Mouse (Mus musculus) forebrain, embryonic 12.5 days (tissue): Measurements from ENCODE around the gene Ccdc81. TPM values are rescaled to one million over a fixed set of nuclear protein-coding genes. Genes with fewer than 3 reads are reported as not detected.
A peak's percentile ranks its signal among the peaks of the same experiment; 100 is the strongest.

Experiments
- ATAC-seq: fragments of 200-750 bp; cut with Nextera tagmentation; 2 replicates; pipeline ENCODE4 v1.8.0; 2017; ENCODE audit warnings: moderate TSS enrichment; ENCODE audit not compliant: low FRiP score
- H3K27ac ChIP-seq: fragments of 300-500 bp; sonication (generic); 2 replicates; pipeline ENCODE4 v1.5.1; 2016; ENCODE audit warnings: mild to moderate bottlenecking
- H3K27me3 ChIP-seq: fragments of 300-500 bp; sonication (generic); 2 replicates; pipeline ENCODE4 v1.6.1; 2016; ENCODE audit warnings: mild to moderate bottlenecking
- H3K36me3 ChIP-seq: fragments of 300-500 bp; sonication (generic); replicated peaks from 2 replicates; pipeline ENCODE4 v1.6.1; 2016; ENCODE audit warnings: mild to moderate bottlenecking
- H3K4me1 ChIP-seq: fragments of 300-500 bp; sonication (generic); 2 replicates; pipeline ENCODE4 v1.6.1; 2016
- H3K4me2 ChIP-seq: fragments of 300-500 bp; sonication (generic); 2 replicates; pipeline ENCODE4 v1.6.1; 2016; ENCODE audit warnings: mild to moderate bottlenecking, moderate library complexity
- H3K4me3 ChIP-seq: fragments of 300-500 bp; sonication (generic); replicated peaks from 2 replicates; pipeline ENCODE4 v1.5.1; 2016; ENCODE audit warnings: mild to moderate bottlenecking
- H3K9ac ChIP-seq: fragments of 300-500 bp; sonication (generic); 2 replicates; pipeline ENCODE4 v1.6.1; 2016; ENCODE audit warnings: mild to moderate bottlenecking
- H3K9me3 ChIP-seq: fragments of 300-500 bp; sonication (generic); 2 replicates; pipeline ENCODE4 v1.6.1; 2016
- WGBS: fragments of 180-500 bp; shearing (Covaris S2); methylation state at CpG from one replicate; pipeline ENCODE4 v1.1.7; 2016; 5-methylcytosine and 5-hydroxymethylcytosine counted together
- polyA plus RNA-seq: library from polyadenylated mRNA; unstranded; fragments of >200 nt; fragmentation: Nextera tagmentation; extraction: Ambion mirVana; gene quantifications from 2 replicates; pipeline ENCODE4 v1.2.1, GENCODE M21; 2016

Gene Ccdc81
- polyA plus RNA-seq, 1 experiment from 2014 or later, result 0.43 TPM

DNA sequence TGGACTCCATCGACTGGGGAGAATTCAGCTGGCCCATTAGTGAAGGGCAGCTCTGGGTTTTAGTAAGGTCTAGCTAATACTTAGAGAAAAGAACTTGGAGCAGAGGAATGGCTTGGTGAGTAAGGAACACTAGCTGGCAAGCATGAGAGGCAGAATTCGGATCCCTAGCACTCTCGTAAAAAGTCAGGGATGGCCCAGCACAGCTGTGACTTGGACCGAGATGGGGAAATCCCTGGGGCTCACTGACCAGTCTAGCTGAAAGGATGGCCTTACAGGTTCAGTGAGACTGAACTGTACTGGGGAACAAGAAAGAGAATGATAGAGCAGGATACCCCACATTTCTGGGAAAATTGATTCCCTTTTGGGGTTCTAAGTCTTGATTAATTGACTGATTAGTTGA lies 6.3 kb upstream of the Ccdc81 start:
- H3K9me3 ChIP-seq, result no peaks in the 10 kb centered on the region
- H3K36me3 ChIP-seq, result no peaks in the 10 kb centered on the region
- H3K4me3 ChIP-seq, result no peak overlapping the region
- H3K27me3 ChIP-seq, result no peaks in the 10 kb centered on the region
- H3K4me1 ChIP-seq, result no peaks in the 10 kb centered on the region
- no peak overlapping the region for H3K27ac ChIP-seq
- H3K4me2 ChIP-seq, result no peak overlapping the region
- H3K9ac ChIP-seq, result no peak overlapping the region
- WGBS, result 84% methylated on average over 4 of the region's 4 CpGs
- ATAC-seq, result no peak

DNA sequence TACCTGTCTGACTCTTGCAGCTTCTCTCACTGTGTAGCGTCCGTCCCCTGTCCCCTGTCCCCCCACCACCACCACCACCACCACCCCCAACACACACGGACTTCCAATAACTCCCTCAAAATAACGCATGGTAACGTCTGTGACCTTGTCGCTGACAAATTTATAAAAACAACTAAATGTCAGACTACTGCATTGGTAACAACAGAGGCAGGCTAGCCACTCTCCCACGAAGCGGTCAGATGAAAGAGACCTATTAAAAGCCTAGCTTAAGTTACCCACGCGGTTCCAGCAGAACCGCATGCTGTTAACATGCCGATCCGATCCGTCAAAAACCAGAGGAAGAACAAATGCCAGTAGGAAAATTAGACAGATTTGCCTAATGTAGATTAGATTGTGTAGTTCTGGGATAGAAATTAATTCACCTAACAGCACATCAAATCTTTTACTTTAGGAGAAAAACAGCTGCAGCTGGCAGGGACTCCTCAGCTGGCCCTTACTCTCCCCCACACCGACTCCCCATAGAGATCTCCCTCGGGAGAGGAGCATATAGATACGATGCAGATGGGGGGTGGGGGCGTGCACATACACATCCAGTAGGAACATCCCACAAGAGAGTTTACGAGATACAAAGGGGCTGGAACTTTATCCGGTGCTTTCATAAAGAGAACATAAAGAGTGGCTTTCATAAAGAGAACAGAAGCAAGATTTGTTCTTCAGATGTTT lies 5.6 kb upstream of the Ccdc81 start:
- Histone ChIP-seq H3K4me2 (no peak overlapping the region), H3K4me3 (no peak overlapping the region), H3K9ac (no peak overlapping the region), H3K4me1 (peaks cover under 1% of the 10 kb centered on the region; the same call in 1 of the 2 replicates), H3K27ac (no peak overlapping the region), H3K27me3 (no peaks in the 10 kb centered on the region), H3K36me3 (no peaks in the 10 kb centered on the region), H3K9me3 (no peaks in the 10 kb centered on the region)
- no peak for ATAC-seq
- WGBS, result 79% methylated on average over 20 of the region's 20 CpGs

DNA sequence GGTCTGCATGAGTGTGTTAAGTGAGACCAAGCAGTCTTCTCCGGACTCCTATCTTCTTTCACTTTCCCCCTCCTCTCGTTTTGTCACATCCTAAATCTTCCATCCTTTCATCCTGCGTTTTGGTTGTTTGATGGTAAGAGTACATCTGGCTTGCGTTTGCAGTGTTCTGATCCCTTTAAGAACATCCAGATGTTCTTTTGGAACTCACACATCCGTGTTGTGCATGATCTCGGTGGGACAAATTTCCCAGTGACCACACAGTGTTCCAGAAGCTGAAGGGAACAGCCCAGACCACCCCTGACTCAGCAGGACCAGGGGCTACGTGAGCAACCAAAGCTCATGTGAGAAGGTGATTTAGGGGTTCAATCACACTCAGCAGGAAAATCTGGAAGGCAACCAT lies 5.0 kb upstream of the Ccdc81 start:
- no peak for ATAC-seq
- Histone ChIP-seq H3K4me2 (no peak overlapping the region), H3K4me3 (no peak overlapping the region), H3K9me3 (no peaks in the 10 kb centered on the region), H3K27me3 (no peaks in the 10 kb centered on the region), H3K36me3 (no peaks in the 10 kb centered on the region), H3K27ac (no peak overlapping the region), H3K4me1 (peaks cover 6% of the 10 kb centered on the region), H3K9ac (no peak overlapping the region)
- 68% methylated on average over 7 of the region's 7 CpGs for WGBS

DNA sequence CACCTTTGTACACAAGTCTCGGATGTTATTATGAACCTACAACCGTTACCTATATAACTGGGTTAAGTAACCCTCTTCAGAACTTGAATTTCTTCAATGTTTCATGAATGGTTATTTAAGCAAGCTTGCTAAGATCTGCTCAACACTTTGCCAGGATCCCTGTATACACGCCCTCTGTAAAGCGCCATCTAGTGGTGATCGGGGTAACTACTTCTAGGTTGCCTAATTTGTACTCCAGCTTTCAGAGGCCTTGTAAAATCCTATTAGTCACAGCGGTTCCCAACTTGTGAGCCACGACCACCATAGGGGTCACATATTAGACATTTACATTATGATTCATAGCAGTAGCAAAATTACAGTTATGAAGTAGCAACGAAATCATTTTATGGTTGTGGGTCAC lies 4.5 kb upstream of the Ccdc81 start:
- WGBS, result 15% methylated on average over 8 of the region's 8 CpGs
- peak; percentile 64; the same call in 1 of the 2 replicates for ATAC-seq

DNA sequence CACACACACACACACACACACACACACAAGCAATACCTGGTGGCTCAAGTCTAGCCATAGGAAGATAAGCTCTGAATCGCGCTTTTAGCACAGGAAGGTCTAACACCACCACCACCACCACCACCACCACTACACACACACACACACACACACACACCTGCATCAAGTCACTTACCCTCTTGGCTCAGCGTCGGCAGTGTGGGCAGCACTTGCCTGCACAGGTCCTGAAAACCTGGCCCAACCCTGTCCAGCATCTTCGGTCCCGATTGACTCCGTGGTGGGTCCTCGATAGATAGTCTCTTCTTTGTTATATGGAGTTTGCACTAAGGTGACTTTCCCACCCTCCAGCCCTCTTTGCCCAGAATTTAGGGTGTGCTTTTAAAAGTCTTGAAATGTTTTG lies 422 bp downstream of the Ccdc81 start:
- Histone ChIP-seq H3K4me2 (peak overlapping the region; percentile 37; the same call in 1 of the 2 replicates), H3K4me3 (no peak overlapping the region), H3K4me1 (peaks cover 11% of the 10 kb centered on the region), H3K9me3 (no peaks in the 10 kb centered on the region), H3K9ac (no peak overlapping the region), H3K36me3 (no peaks in the 10 kb centered on the region), H3K27me3 (no peaks in the 10 kb centered on the region), H3K27ac (no peak overlapping the region)
- WGBS, result 79% methylated on average over 8 of the region's 8 CpGs
- ATAC-seq, result no peak; the same call in 1 of the 2 replicates

More for the DNA sequence above, 4.5 kb upstream of the Ccdc81 start:
- Histone ChIP-seq H3K9me3 (no peaks in the 10 kb centered on the region), H3K4me3 (no peak overlapping the region), H3K27me3 (no peaks in the 10 kb centered on the region), H3K4me1 (peaks cover 11% of the 10 kb centered on the region), H3K4me2 (no peak overlapping the region), H3K9ac (no peak overlapping the region), H3K27ac (no peak overlapping the region), H3K36me3 (no peaks in the 10 kb centered on the region)

DNA sequence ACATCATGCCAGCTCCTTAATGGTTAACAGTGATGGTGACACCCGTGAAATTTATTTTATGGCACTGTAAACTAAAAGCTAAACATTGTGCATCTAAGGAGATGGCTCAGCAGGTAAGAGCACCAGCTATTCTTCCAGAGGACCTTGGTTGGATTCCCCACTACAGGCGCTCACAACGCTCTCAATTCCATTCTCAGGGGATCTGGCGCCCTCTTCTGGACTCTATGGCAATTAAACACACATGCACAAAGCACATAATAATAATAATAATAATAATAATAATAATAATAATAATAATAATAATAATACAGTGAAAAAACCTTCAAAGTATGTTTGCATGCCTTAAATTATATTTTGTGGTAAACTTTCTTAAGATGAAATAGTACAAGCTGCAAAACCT lies 11.6 kb downstream of the Ccdc81 start:
- no peaks in the 10 kb centered on the region for H3K9me3 ChIP-seq
- 25% methylated on average over 4 of the region's 4 CpGs for WGBS
- ATAC-seq, result no peak
- no peak overlapping the region for H3K27ac ChIP-seq
- H3K27me3 ChIP-seq, result no peaks in the 10 kb centered on the region
- no peaks in the 10 kb centered on the region for H3K36me3 ChIP-seq
- no peak overlapping the region for H3K9ac ChIP-seq
- no peaks in the 10 kb centered on the region for H3K4me1 ChIP-seq
- H3K4me2 ChIP-seq, result no peak overlapping the region
- no peak overlapping the region for H3K4me3 ChIP-seq

DNA sequence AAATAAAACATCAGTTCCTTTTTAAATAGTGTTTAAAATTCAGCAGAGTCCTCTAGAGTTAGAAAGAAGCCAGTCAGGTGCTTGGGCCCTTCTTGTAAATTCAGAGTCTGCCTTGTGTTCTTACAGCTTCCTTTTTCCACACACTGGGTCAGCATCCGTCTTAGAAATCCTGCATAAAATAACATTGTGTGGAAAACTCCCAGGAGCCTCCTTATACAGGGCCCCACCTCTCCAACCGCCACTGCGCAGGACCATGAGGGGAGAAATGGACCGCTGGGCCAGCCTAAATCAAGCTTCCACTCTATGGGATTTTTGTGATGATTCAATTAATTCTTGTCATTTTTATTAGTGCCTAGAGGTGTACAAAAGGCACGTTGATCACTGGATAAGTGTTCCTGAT lies 12.0 kb downstream of the Ccdc81 start:
- Histone ChIP-seq H3K27me3 (no peaks in the 10 kb centered on the region), H3K9ac (no peak overlapping the region), H3K4me1 (no peaks in the 10 kb centered on the region), H3K36me3 (no peaks in the 10 kb centered on the region), H3K4me2 (no peak overlapping the region), H3K4me3 (no peak overlapping the region), H3K27ac (no peak overlapping the region), H3K9me3 (no peaks in the 10 kb centered on the region)
- WGBS, result 81% methylated on average over 5 of the region's 5 CpGs
- no peak for ATAC-seq

DNA sequence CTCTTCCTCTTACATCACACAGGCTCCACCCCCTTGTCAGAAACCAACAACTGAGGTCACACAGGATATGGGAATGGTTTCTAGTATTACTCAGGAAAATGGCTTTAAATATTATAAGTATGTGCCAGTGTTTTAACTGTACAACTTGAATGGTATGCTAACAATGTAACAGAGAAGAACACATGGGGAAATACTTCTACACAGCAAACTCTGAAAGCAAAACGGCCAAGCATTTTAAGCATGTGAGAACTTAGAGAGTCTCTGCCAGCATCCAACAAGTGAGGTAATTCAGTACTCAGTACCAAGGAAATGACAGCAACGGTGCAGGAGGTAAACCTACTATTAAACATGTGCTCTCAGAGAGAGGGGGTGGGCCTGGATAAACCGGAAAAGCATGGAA lies 18.9 kb downstream of the Ccdc81 start:
- Histone ChIP-seq H3K4me1 (no peaks in the 10 kb centered on the region), H3K4me2 (no peak overlapping the region), H3K27me3 (no peaks in the 10 kb centered on the region), H3K4me3 (no peak overlapping the region), H3K36me3 (no peaks in the 10 kb centered on the region), H3K9me3 (no peaks in the 10 kb centered on the region), H3K9ac (no peak overlapping the region), H3K27ac (no peak overlapping the region)
- WGBS, result 77% methylated on average over 3 of the region's 3 CpGs
- no peak for ATAC-seq

DNA sequence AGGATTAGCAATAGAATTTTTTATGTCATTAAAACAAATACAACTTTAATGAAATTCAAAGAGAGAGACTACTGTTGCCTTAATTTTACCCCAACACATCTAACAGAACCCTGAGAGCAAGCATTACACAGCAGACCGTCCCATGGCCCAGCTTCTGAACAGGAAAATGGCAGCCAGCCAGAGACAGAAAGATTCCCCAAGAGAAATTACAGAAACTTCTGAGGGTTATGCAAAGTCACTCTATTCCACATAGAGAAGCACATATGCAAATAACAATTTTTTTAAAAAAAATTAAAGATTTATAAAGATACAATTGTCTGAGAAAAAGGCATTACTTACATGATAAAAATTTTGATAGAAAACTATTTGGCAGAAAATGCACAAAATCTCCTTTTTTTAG lies 23.7 kb downstream of the Ccdc81 start:
- no peak overlapping the region for H3K4me3 ChIP-seq
- 78% methylated on average over 1 of the region's 1 CpGs for WGBS
- no peaks in the 10 kb centered on the region for H3K27me3 ChIP-seq
- H3K9ac ChIP-seq, result no peak overlapping the region
- no peak overlapping the region for H3K27ac ChIP-seq
- ATAC-seq, result no peak
- no peak overlapping the region for H3K4me2 ChIP-seq
- H3K4me1 ChIP-seq, result no peaks in the 10 kb centered on the region
- no peaks in the 10 kb centered on the region for H3K36me3 ChIP-seq
- no peaks in the 10 kb centered on the region for H3K9me3 ChIP-seq

DNA sequence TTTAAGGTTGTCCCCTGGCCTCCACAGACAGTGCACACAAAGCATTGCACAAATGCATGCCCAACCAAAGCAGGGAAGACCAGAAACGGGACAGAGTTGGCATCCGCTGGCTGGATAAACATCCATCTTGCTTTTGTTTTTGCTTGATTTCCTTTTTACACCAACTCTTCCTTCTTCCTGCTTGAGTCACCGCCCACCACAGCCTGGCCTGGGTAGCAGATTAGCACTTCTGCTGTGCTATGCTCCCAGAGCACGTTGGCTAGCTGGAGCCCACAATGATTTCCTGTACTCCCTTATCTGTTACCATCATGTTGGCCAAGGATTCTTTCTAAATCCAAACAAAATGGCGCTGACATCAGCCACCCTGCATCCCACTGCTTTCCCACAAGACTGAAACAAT lies 36.2 kb downstream of the Ccdc81 start:
- WGBS, result 81% methylated on average over 5 of the region's 5 CpGs
- no peaks in the 10 kb centered on the region for H3K27me3 ChIP-seq
- no peaks in the 10 kb centered on the region for H3K4me1 ChIP-seq
- no peak overlapping the region for H3K27ac ChIP-seq
- no peaks in the 10 kb centered on the region for H3K36me3 ChIP-seq
- H3K4me3 ChIP-seq, result no peak overlapping the region
- H3K9me3 ChIP-seq, result no peaks in the 10 kb centered on the region
- ATAC-seq, result no peak
- no peak overlapping the region for H3K4me2 ChIP-seq
- H3K9ac ChIP-seq, result no peak overlapping the region

DNA sequence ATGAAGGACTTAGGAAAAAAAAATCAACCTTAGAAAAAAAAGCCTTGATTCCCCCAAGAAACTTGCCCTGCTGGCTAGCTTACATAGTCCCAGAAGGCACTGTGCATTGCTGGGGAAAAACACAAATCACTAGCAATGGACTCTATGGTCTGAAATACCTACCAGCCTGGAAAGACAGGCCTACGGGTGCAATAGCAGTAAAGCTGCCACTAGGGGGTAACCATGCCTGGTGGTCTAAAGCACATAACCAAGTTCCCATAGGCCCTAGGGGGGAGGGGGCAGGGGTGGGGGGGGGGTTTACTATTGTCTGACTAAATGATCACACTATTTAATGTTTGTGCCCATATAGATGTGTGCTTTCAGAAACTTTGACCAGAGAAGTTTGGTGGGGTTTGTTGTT lies 38.7 kb downstream of the Ccdc81 start:
- Histone ChIP-seq H3K36me3 (no peaks in the 10 kb centered on the region), H3K4me3 (no peak overlapping the region), H3K4me1 (no peaks in the 10 kb centered on the region), H3K27ac (no peak overlapping the region), H3K9ac (no peak overlapping the region), H3K4me2 (no peak overlapping the region), H3K27me3 (no peaks in the 10 kb centered on the region), H3K9me3 (no peaks in the 10 kb centered on the region)
- ATAC-seq, result no peak
- WGBS, result 100% methylated on average over 1 of the region's 1 CpGs

DNA sequence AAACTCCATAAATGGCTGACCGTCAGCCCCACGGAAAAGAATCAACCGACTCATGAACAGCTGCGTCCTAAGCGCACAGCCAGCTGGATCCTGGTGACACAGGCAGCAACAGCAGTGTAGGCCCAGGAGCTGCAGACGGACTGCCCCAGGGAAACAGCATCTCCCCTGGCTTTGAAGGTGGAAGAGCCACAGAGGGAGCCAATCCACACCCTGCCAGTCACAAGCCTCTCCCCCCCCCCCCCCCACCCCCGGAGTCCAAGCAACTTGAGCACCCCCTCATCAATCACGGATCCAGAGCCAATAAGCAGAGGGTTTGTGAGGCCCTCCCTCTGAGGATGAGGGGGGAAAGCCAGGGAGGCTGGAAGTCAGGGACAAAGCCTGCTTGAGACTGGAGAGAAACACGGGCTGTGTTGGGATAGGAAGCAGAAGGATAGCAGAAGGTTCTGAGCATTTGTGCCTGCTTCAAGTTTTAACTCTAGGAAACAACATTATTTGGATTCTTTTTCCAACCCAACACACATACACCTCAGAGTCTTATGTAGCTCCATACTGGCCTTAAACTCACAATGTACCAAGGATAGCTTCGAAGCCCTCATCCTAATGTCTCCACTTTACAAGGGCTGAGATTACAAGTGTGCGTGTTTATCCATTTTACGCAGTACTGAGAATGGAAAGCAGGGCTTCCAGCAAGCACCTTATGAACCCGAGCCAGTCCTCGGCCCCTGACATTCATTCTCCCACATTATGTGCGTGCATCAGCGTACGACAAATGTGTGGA lies 46.8 kb downstream of the Ccdc81 start:
- WGBS, result 52% methylated on average over 17 of the region's 17 CpGs
- Histone ChIP-seq H3K9ac (peak overlapping the region; percentile 17; the same call in 1 of the 2 replicates), H3K4me2 (0 out of 2 replicates have a peak overlapping the region, but pooled peaks have one; percentile 10), H3K36me3 (no peaks in the 10 kb centered on the region), H3K4me3 (no peak overlapping the region), H3K9me3 (no peaks in the 10 kb centered on the region), H3K27ac (no peak overlapping the region; the same call in 1 of the 2 replicates), H3K27me3 (no peaks in the 10 kb centered on the region), H3K4me1 (peaks cover 11% of the 10 kb centered on the region)
- peak; percentile 77 for ATAC-seq

DNA sequence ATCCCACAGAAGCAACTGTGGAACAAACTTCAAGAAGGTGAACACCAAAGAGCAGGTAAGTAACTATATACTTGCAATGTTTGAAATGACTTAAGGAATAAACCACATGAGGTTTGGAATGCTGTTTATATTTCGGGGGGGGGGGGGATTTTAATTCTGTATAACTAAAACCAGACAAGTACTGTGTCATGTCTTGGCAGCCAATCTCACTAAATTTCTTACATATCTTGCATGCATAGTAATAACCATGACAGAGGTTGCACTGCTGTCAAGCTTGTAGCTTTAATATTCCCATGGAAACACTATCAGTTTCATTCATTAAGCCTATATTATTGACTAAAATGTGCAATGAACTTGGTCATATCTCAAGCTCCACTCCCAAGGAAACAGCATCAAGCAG lies 48.2 kb downstream of the Ccdc81 start:
- Histone ChIP-seq H3K27me3 (no peaks in the 10 kb centered on the region), H3K9ac (no peak overlapping the region), H3K4me1 (peaks cover 11% of the 10 kb centered on the region), H3K4me3 (no peak overlapping the region), H3K4me2 (no peak overlapping the region), H3K9me3 (no peaks in the 10 kb centered on the region), H3K27ac (no peak overlapping the region), H3K36me3 (no peaks in the 10 kb centered on the region)
- WGBS, result 86% methylated on average over 1 of the region's 1 CpGs
- no peak for ATAC-seq
